Mouse (Mus musculus) central nervous system, embryonic 18 days (tissue): Measurements from ENCODE around the gene Casd1. TPM values are rescaled to one million over a fixed set of nuclear protein-coding genes. Genes with fewer than 3 reads are reported as not detected.

Experiments
- polyA plus RNA-seq: library from polyadenylated mRNA; depleted of rRNA; stranded (reverse); fragments of >200 nt; gene quantifications from 2 replicates; pipeline ENCODE4 v1.2.3, GENCODE M21; 2012; rRNA removed

The Casd1 gene
- polyA plus RNA-seq = 46.9 and 52.2 TPM in 2 replicates

GRCm38 (mm10) chr6:4600658-4601296 is at the start of gene Casd1:
Casd1 (plus strand) TSS chr6:4600839.

Other genes with a start within 250 kb of the Casd1 start
- 39.6 and 164 TPM in 2 replicates for gene Col1a2, start 96.0 kb upstream of the Casd1 start, polyA plus RNA-seq
- 43.9 and 45.1 TPM in 2 replicates for gene Sgce, start 146.4 kb downstream of the Casd1 start, polyA plus RNA-seq
- gene Peg10, start 146.5 kb downstream of the Casd1 start, polyA plus RNA-seq = 38.5 and 44.0 TPM in 2 replicates